Mouse (Mus musculus): ENCODE measurements at regions not wholly inside any gene's neighbourhood (a gene's known extent, or its start where the extent isn't known, plus 50 kb on each side); places are given as distances from the start of the nearest gene placed in this dataset.
"Not testable (repeated sequence)": the region's sequence is repeated elsewhere in the genome, so short reads cannot be mapped to it uniquely, and the experiment has no call there.

GRCm38 (mm10) chr3:133665425-133666317, 120.7 kb upstream of the Tet2 start:
- no peak for DNase-seq

DNA sequence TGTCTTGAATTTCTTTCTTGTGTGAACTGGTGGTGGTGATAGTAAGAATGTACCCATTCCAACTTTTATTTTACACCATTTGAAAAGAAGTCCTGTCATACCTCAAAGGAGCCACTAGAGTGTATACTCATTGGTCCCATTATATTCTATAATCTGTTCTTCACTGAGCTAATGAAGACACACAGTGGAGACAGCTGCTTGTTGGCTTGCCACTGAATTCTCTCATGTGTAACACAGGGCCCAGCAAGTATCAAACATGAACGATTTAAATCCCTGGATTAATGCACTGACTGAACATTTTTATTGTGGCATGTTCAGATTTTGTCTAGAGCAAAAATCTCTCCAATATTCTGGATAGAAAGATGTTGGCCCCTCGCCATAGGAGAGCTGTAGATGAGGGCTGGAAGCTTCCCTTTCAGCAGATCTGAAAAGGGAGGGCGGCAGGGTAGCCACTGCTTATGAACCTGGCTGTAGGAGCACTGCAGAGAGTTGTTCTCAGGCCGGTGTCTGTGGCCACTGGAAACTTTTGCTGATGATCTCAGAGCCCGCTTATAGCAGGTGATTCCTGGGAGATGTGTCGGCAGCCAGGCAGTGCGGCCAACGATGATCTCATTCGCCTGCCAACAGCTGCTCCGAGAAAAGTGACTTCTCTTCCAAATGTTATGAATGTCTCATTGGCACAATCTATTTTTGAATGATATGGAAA, 128.0 kb upstream of the Tet2 start:
- DNase-seq, result no peak

- DNase-seq, result no peak
Observed at GRCm38 (mm10) chr3:133677892-133678291, 133.0 kb upstream of the Tet2 start.

GRCm38 (mm10) chr3:133679891-133680290, 135.0 kb upstream of the Tet2 start:
- DNase-seq, result no peak

DNA sequence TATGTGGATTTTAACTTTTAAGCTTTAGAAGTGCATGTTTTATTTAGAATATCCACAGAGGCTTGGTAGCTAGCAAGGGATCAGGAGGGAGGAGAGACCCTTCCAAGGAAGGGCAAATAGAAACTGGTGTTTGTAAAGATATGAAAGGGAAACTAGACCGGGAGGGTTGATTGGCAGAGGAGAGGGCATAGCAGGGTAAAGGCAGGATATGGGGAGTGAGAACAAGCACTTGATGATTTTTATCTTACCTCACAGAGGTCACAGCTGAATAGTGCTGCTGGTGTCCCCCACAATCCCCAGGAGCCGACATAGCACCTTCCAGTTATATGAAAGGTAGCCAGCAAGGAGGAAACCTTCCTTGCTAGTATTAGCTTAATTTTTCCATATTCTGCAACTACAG, 135.4 kb upstream of the Tet2 start:
- DNase-seq, result no peak

DNA sequence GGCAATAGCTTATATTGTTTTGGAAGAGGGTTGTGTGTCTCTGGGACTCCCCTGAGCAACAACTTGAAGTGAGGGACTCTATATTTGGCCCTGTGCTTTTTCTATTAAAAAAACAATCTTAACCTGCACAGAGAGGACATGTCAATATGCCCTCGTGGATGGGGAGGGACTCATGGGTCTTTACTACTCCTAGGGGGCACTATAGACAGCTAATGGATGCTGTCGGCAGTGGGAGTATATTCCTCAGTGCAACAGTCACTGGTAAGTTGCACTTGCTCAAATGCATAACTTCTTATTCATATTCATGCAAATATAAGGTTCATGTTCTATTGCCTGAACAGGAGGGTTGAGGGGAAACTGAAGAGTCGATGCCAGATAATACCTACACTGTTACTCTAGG, 135.9 kb upstream of the Tet2 start:
- DNase-seq, result no peak

GRCm38 (mm10) chr3:133684196-133684743, 139.3 kb upstream of the Tet2 start:
- no peak for DNase-seq

DNA sequence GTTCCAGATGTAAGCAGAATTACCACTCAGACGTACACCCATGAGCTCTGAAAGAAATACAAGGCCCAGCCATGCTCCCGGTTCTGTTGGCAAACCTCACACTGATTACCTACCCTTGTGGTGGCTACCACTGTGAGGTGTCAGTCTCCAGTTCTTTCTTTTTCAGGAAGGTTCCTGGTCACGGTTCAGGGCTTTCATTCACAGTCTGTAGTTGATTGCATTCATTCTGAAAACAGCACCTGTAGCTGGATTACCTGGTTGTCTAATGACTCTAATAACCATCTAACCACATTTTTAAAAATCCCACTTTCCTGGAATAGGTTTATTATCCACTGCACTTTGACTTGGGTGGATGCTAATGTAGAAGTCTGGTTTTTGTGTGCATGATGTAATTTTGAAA, 139.8 kb upstream of the Tet2 start:
- DNase-seq, result no peak

DNA sequence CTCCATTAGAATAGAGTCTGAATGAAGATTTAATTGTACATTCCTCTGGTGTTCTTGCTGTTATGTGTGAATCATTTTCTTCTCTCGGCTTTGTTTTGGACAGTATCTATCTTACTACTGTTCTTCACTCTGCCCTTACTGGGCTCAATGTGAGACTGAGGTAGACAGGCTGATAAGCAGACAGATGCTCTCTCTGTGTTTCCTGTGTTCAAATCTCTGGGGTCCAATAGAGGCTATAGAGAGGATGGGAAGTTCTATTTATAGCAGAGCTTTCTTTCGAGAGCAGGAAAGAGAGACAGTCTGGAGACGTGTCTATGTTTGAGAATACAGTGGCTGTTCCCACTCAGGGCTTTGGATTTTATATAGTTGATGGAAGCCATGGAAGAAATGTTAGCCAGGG, 140.5 kb upstream of the Tet2 start:
- DNase-seq, result no peak

DNA sequence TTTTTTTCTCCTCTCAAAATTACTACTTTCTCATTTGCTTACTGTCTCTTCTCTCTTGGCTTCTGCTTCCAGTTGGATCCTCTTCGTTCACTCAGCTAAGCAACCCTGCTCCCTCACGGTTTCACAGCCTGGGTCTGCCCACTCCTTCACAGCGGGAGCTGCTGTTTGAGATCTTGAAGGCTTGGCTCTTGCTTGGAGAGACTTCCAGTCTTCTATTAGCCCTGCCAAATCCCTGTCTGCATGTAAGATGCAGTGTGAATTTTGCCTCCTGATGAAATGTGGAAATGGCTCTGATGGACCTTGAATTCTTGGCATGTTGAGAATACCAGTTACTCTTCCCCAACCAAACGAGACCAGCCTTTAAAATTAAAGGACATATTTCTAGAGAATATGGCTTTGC, 149.1 kb upstream of the Tet2 start:
- DNase-seq, result no peak

- no peak for DNase-seq
Observed at GRCm38 (mm10) chr3:133696122-133696521, 151.2 kb upstream of the Tet2 start.

DNA sequence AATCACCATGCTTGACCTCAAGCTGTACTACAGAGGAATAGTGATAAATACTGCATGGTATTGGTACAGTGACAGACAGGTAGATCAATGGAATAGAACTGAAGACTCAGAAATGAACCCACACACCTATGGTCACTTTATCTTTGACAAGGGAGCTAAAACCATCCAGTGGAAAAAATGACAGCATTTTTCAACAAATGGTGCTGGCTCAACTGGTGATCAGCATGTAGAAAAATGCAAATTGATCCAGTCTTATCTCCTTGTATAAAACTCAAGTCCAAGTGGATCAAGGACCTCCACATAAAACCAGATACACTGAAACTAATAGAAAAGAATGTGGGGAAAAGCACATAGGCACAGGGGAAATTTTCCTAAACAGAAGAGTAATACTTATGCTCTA, 159.9 kb upstream of the Tet2 start:
- DNase-seq, result not testable (repeated sequence)

DNA sequence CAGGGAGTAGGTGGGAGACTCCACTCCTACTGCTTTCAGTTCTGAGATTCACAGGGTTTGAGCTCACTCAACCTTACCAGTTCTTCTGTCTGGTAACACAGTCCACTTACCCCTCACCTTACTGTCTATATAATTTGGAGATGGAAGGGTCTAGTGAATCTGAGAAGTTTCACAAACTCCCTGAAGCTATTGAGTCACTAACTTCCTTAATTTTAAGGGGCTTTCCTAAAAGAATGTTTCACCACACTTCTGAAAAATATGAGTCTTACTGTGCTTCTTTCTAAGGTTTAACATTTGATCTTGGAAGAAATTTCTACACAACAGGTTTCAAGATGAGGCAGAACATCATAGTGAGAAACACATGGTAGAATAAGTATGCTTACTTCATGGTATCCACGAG, 166.6 kb upstream of the Tet2 start:
- no peak for DNase-seq

- DNase-seq, result no peak
Observed at GRCm38 (mm10) chr3:133722550-133723290, 177.8 kb upstream of the Tet2 start.

- DNase-seq, result no peak
Observed at GRCm38 (mm10) chr3:133726831-133727230, 181.9 kb upstream of the Tet2 start.

- DNase-seq, result no peak
Observed at GRCm38 (mm10) chr3:133735603-133736002, 190.7 kb upstream of the Tet2 start.

DNA sequence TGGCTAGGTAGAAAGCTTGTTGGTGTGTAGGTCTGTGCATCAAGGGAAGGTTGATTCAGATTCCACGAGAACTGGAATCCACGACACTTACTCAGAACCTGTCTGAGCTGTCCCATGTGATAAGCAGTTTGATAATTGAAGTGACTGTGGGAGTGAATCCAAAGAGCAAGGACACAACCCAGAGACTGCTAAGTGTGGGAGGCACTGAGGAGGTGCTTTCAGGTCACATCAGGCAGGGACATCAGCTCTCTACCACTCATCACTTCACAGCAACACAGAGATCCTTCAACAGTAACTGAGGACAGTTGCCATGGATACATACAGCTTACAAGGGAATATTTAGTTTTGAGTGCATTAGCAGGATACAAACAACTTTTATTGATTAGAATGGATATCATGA, 194.0 kb upstream of the Tet2 start:
- DNase-seq, result no peak

GRCm38 (mm10) chr3:133744552-133745118, 199.7 kb upstream of the Tet2 start:
- no peak for DNase-seq

- no peak for DNase-seq
Observed at GRCm38 (mm10) chr3:133748756-133749737, 204.1 kb upstream of the Tet2 start.

DNA sequence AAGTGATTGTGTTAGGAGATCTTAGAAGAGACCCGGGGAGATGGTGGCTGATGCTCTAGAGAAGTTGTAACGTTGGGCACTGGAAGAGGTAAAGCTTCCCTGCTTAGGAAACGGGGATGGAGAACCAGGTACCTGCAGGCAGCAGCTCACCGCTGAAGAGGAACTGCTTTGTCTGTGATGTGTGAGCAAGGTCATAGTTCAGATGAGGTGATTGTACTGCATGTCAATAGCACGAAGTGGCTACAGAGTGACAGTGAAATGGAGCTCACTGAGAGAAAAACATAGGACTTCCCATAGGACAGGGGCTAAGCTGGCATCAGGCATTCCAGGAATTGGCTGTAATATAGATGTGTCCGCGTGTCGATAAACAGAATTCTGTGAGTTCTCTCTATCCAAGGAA, 205.1 kb upstream of the Tet2 start:
- no peak for DNase-seq

- no peak for DNase-seq
Observed at GRCm38 (mm10) chr3:133750606-133751005, 205.7 kb upstream of the Tet2 start.

DNA sequence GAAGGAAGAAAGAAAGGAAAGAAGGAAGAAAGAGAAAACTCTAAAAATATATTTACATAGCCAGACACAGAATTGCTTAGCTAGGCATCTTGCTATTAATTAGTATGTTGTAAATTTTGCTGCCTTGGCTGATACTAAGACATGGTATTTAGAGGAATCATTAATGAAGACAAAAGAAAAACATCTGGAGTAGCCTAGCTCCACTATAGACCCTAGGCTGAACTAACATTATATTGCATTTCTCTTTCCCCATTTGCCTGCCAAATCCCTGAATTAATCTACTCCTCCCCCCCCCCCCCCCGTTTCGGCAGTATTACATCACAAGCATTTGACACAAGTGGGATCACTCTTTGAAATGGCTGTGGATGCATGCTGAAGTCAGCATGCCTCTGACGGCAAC, 206.1 kb upstream of the Tet2 start:
- DNase-seq, result no peak

Data from thymus, postnatal 14 days (tissue).